Mouse (Mus musculus) inflammation-experienced regulatory T-cells (primary cell): ENCODE results near the gene Gm21698. TPM values are rescaled to one million over a fixed set of nuclear protein-coding genes. Genes with fewer than 3 reads are reported as not detected.

ENCODE experiments used
- polyA plus RNA-seq, 2 experiments: library from polyadenylated mRNA; unstranded; fragments of 100-300 nt; shearing (Covaris generic); gene quantifications; one replicate each; pipeline ENCODE4 v1.2.1; 2017

Gene Gm21698
- not detected for polyA plus RNA-seq

DNA sequence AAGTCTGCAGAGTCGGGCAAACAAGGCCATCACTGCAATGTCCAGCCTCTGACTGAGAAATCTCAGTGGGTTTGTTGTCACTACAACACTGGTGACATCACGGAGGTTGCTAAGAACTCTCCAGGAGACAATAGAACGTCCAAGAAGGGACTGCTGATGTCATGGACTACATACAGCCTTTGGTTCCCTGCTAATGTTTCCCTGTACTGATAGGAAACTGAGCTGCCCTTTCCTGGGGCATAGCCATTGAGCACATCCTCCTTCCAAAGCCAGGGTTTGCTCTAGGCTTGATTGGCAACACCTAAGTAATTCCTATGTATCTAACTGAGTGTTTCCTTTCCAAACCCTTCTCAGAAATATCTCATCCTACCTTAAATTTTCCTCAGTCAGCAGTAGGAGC lies at the start of gene Gm21698:
Gene Gm21698 (minus strand): TSS at position 101 of the 400 bp plus-strand sequence.

DNA sequence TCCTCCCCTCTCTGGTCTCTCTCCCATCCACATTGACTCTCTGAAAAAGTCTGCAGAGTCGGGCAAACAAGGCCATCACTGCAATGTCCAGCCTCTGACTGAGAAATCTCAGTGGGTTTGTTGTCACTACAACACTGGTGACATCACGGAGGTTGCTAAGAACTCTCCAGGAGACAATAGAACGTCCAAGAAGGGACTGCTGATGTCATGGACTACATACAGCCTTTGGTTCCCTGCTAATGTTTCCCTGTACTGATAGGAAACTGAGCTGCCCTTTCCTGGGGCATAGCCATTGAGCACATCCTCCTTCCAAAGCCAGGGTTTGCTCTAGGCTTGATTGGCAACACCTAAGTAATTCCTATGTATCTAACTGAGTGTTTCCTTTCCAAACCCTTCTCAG lies 34.4 kb upstream of the Gm21698 start, which contains the start of gene Gm5862:
Gene Gm5862 (minus strand): TSS at position 101 of the 400 bp plus-strand sequence.

DNA sequence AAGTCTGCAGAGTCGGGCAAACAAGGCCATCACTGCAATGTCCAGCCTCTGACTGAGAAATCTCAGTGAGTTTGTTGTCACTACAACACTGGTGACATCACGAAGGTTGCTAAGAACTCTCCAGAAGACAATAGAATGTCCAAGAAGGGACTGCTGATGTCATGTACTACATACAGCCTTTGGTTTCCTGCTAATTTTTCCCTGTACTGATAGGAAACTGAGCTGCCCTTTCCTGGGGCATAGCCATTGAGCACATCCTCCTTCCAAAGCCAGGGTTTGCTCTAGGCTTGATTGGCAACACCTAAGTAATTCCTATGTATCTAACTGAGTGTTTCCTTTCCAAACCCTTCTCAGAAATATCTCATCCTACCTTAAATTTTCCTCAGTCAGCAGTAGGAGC lies 16.2 kb upstream of the Gm21698 start, which contains the start of gene Gm1979:
Gene Gm1979 (minus strand): TSS at position 101 of the 400 bp plus-strand sequence.

DNA sequence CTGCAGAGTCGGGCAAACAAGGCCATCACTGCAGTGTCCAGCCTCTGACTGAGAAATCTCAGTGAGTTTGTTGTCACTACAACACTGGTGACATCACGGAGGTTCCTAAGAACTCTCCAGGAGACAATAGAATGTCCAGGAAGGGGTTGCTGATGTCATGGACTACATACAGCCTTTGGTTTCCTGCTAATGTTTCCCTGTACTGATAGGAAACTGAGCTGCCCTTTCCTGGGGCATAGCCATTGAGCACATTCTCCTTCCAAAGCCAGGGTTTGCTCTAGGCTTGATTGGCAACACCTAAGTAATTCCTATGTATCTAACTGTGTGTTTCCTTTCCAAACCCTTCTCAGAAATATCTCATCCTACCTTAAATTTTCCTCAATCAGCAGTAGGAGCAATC lies 15.9 kb downstream of the Gm21698 start, which contains the start of gene Gm21680:
Gene Gm21680 (minus strand): TSS at position 101 of the 400 bp plus-strand sequence.

DNA sequence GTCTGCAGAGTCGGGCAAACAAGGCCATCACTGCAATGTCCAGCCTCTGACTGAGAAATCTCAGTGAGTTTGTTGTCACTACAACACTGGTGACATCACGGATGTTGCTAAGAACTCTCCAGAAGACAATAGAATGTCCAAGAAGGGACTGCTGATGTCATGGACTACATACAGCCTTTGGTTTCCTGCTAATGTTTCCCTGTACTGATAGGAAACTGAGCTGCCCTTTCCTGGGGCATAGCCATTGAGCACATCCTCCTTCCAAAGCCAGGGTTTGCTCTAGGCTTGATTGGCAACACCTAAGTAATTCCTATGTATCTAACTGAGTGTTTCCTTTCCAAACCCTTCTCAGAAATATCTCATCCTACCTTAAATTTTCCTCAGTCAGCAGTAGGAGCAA lies 34.1 kb downstream of the Gm21698 start, which contains the start of gene Gm21671:
Gene Gm21671 (minus strand): TSS at position 101 of the 400 bp plus-strand sequence.

DNA sequence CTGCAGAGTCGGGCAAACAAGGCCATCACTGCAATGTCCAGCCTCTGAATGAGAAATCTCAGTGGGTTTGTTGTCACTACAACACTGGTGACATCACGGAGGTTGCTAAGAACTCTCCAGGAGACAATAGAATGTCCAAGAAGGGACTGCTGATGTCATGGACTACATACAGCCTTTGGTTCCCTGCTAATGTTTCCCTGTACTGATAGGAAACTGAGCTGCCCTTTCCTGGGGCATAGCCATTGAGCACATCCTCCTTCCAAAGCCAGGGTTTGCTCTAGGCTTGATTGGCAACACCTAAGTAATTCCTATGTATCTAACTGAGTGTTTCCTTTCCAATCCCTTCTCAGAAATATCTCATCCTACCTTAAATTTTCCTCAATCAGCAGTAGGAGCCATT lies 46.2 kb downstream of the Gm21698 start, which contains the start of gene Gm21663:
Gene Gm21663 (minus strand): TSS at position 101 of the 400 bp plus-strand sequence.

Other genes with a start within 250 kb of the Gm21698 start
- gene Actr3b, start 228.7 kb downstream of the Gm21698 start, polyA plus RNA-seq, result 1 to 10 TPM in 1 of 2 experiments, under 1 TPM in 1; 0.93 to 1.2 TPM
- gene Gm21663, start 46.3 kb downstream of the Gm21698 start, polyA plus RNA-seq, result not detected
- not detected for gene Gm21671, start 34.2 kb downstream of the Gm21698 start, polyA plus RNA-seq
- not detected for gene Gm21680, start 16.0 kb downstream of the Gm21698 start, polyA plus RNA-seq
- gene Gm1979, start 16.1 kb upstream of the Gm21698 start, polyA plus RNA-seq, result not detected
- not detected for gene Gm5862, start 34.3 kb upstream of the Gm21698 start, polyA plus RNA-seq
- under 1 TPM in 1 of 2 experiments, not detected in 1; 0.45 TPM for gene Speer4a, start 50.9 kb upstream of the Gm21698 start, polyA plus RNA-seq
- not detected for gene Gm7347, start 69.9 kb upstream of the Gm21698 start, polyA plus RNA-seq
- not detected for gene Gm10471, start 100.6 kb upstream of the Gm21698 start, polyA plus RNA-seq
- under 1 TPM in 1 of 2 experiments, not detected in 1; 0.11 TPM for gene 5031410I06Rik, start 116.7 kb upstream of the Gm21698 start, polyA plus RNA-seq
- gene Gm10220, start 132.8 kb upstream of the Gm21698 start, polyA plus RNA-seq, result not detected